Mouse (Mus musculus) thymus, postnatal 25 days (tissue): ENCODE results near the gene Usp32.

Source experiments
- DNase-seq: peaks from one replicate; pipeline ENCODE4 v3.0.0; 2022

Usp32 gene

DNA sequence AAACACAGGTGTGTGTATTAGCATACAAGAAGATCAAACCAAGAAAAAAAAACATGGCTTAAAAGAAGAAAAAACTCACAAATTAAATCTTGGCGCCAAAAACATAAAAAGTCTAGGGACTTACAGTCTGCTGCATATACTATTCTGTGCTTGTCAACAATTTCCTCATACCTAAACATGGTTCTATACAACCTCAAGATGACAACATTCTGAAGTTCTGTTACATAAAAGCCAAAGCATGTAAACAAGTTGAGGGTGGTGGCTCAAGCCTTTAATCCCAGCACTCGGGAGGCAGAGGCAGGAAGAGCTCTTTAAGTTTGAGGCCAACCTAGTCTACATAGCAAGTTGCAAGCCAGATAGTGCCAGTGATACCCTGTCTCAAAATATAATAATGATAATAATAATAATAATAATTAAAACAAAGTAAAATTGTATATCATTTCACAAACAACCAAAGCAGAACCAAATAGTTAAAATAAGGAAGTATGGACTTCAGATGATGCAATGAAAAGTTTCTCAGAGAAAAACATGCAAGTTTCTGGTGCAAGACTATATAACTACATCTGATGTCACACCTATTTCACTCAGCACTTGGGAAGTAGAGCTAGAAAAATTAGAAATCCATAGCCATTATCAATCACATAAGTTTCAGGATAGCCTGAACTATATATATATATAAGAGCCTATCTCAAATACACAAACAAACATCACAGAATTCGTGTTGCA is 16.5 kb downstream of the Usp32 start:
- no peak for DNase-seq

GRCm38 (mm10) chr11:85122073-85122472 is 17.9 kb downstream of the Usp32 start:
- DNase-seq, result no peak

GRCm38 (mm10) chr11:85117160-85117559 is 22.8 kb downstream of the Usp32 start:
- no peak for DNase-seq

DNA sequence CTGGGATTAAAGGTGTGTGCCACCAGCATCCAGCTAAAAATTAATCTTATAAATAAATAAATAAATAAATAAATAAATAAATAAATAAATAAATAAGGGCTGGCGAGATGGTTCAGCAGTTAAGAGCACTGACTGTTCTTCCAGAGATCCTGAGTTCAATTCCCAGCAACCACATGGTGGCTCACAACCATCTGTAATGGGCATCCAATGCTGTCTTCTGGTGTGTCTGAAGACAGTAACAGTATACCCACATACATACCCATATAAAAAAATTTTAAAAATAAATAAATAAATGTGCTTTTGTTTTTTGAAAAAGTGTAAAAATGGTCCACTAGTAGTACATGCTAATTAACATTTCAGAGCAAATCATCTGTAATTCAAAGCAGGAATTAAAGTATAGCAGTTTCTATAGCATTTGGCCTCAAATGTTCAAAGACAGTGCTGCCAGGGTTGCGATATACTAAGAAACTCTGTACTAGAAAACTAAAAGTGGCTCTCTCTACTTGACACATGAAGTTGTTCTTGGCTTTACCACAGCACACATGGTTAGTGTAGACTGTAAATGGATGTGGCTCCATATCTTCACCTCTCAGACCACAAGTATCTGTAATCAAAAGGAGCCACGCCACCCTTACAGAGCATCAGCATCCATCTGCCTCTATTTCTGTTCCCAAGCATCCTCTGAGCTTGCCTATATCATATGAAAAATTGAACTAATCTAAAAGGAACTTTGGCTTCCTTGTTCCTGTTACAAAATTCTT is 23.7 kb downstream of the Usp32 start:
- DNase-seq, result no peak

- no peak for DNase-seq
Observed at GRCm38 (mm10) chr11:85109957-85110356, 30.0 kb downstream of the Usp32 start.

DNA sequence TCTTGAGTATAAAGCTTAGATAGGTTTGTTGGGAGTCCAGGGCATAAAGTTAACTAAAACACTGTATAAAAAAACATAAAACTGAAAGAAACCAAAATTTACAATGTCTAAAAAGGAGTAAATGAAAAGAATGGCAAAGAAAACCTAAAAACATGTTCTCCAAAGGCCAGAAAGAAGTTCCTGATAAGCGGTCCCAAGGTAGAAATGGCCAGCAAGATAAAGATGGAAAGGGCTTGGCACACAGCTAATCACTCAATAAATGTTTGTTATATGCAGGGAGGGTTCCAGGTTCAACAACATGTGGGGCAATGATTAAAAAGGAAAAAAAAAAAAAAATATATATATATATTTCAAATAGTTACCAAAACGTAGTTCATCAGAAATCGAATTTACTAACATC is 32.7 kb downstream of the Usp32 start:
- DNase-seq, result no peak

DNA sequence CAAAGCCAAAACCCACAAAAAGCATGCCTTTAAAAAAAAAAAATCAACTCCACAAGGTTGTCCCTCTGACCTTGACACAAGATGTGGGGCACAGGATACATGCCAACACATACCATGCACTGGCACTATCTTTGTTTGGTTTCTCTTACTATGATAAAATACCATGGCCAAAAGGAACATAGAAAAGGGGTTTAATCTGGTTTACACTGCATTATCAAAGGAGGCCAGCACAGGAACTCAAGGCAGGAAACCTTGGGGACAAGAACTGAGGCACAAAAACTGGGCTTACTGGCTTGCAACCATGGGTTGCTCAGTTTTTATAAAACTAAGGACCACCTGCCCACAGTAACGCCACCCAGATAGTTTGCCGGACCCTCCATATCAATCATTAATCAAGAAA is 34.1 kb downstream of the Usp32 start:
- DNase-seq, result no peak

GRCm38 (mm10) chr11:85103763-85104162 is 36.2 kb downstream of the Usp32 start:
- no peak for DNase-seq

- no peak for DNase-seq
Observed at GRCm38 (mm10) chr11:85095116-85095515, 44.8 kb downstream of the Usp32 start.

DNA sequence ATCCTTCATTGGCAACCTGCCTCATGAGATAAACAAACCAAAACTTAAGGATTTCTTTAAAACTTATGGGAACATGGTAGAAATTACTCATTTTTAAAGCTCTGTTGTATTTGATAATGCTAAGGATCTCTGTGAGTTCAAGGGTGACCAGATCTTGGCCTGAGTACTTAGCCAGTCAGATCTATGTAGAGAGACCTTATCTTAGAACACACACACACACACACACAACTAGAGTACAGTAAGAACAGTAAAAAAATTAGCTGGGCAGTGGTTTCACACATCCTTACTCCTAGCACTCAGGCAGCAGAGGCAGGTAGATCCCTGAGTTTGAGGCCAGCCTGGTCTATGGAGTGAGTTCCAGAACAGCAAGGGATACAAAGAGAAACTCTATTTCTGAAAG is 53.7 kb downstream of the Usp32 start:
- DNase-seq, result no peak

- DNase-seq, result no peak
Observed at GRCm38 (mm10) chr11:85067871-85068270, 72.1 kb downstream of the Usp32 start.

GRCm38 (mm10) chr11:85058562-85058961 is 81.4 kb downstream of the Usp32 start:
- no peak for DNase-seq

DNA sequence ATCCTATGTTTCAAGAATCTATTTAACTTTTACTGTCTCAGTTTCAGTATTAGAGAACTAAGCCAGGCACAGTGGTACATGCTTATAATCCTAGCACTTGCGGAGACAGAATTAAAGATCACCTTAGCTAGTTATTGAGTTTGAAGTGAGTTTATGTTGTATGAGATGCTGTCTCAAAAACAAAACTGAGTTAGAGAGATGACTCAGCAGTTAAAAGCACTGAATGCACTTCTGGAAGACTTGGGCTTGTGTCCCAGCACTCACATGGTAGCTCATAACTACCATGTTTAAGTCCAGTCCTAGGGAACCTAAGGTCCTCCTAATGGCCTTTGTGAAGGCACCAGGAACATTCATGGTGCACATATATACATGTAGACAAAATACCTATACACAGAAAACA is 82.4 kb downstream of the Usp32 start:
- no peak for DNase-seq

DNA sequence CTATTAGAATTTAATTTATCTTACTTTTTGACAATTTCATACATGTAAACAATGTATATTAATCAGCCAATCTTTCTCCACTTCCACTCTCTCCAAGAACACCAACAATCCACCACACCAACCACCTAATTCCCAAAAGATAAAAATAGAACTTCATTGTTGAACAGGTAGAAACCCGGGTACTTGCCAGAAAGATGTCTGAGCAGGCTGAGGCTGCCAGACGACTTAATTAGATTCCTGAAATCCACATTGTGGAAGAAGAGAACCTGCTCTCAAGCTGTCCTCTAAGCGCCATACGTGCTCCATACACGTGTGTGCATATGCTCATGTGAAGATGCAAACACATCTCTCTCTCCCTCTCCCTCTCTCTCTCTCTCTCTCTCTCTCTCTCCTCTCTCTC is 83.1 kb downstream of the Usp32 start:
- no peak for DNase-seq

DNA sequence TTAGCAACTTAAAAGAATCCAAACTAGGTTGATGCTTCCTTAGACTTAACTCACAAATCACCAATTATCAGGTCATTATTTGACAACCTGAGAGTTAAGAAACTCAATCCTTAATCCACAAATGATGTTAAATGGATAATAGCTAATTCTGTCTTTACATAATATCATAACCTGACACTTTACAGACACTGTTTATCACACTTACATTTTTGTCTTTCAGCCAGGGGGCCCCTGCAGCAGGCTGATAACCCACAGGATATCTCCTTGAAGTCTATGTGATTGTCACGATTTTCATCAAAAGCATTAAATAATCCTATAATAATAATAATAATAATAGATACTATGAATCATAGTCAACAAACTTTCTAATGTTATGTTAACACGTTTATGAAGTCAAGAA is 84.4 kb downstream of the Usp32 start:
- DNase-seq, result no peak

DNA sequence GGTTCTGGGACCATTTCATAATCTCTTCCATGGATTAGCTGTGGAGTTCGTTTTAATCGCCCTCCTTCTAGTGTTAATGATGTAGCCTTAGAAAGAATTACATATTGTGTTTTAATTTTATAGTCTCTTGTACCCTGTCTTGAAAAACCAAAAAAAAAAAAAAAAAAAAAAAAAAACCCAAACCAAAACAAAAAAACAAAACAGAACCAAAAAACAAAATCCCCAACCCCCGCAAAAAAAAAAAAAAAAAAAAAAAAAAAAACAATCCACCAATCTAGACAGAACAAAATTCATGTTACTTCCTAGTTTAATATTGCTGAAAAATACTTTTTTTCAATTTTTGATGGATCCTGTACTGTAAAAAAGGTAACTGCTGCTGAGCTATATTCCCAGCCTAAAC is 100.7 kb downstream of the Usp32 start:
- DNase-seq, result no peak

GRCm38 (mm10) chr11:85013121-85013520 is 126.8 kb downstream of the Usp32 start:
- no peak for DNase-seq

- DNase-seq, result no peak
Observed at GRCm38 (mm10) chr11:85003566-85003965, 136.4 kb downstream of the Usp32 start.

GRCm38 (mm10) chr11:84995241-84995640 is 144.7 kb downstream of the Usp32 start:
- no peak for DNase-seq

DNA sequence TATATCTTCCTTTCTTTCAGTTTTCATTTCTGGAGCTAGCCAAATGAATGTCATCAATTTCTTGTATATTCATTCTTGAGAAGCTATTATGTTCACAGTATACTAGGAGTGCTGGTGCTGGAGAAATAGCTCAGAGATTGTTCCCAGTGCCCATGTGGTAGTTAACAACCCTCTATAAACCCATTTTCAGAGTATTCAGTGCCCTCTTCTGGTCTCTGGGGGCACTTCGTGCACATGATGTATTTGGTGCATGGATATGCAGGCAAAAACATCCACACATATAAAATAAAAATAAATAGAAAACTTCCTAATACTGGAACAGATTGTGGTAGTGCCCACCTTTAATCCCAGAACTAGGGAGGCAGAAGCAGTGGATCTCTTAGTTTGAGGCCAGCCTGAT is 147.0 kb downstream of the Usp32 start:
- peak; percentile 6 for DNase-seq

- no peak for DNase-seq
Observed at GRCm38 (mm10) chr11:84988341-84988919, 151.5 kb downstream of the Usp32 start.

- no peak for DNase-seq
Observed at GRCm38 (mm10) chr11:84985421-84985820, 154.5 kb downstream of the Usp32 start.

DNA sequence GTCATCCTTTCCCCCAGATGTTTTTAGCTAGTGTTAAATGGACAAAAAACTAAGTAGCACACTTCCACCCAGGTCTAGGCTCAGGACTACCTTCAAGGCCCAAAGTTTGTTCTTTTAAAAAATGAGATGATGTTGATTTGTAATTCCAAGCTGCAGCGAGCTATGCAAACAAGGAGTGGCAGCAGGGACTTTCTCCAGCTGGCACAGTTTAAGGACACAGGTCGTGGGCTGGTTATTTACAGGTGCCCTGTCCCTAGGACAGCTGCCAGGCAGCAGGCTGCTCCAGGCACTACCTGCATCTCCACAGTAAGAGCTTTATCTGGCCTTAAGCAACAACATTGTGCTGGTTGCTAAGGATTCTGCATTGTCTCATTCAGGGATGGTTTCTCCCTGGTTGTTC is 159.3 kb downstream of the Usp32 start:
- DNase-seq, result no peak

GRCm38 (mm10) chr11:84979351-84979750 is 160.6 kb downstream of the Usp32 start:
- DNase-seq, result no peak
